Mouse (Mus musculus) liver, embryonic 11.5 days (tissue): ENCODE data around the gene Maats1. TPM values are rescaled to one million over a fixed set of nuclear protein-coding genes. Genes with fewer than 3 reads are reported as not detected.

Experiments used
- ATAC-seq: fragments of 200-750 bp; cut with Nextera tagmentation; replicated peaks from 2 replicates; pipeline ENCODE4 v1.8.0; 2017; ENCODE audit warnings: moderate number of reproducible peaks, mild to moderate bottlenecking, moderate TSS enrichment, moderate library complexity; ENCODE audit not compliant: low FRiP score
- DNase-seq: peaks from one replicate; pipeline ENCODE4 v3.0.0-alpha.2; 2017; ENCODE audit warnings: low spot score
- H3K27ac ChIP-seq: fragments of 300-500 bp; sonication (generic); 2 replicates; pipeline ENCODE4 v1.5.1; 2014; ENCODE audit warnings: mild to moderate bottlenecking, low read depth, low read length, control low read depth
- H3K27me3 ChIP-seq: fragments of 300-500 bp; sonication (generic); replicated peaks from 2 replicates; pipeline ENCODE4 v1.6.1; 2014; ENCODE audit warnings: low read length, mixed read lengths; ENCODE audit not compliant: control insufficient read depth, insufficient read depth
- H3K36me3 ChIP-seq: fragments of 300-500 bp; sonication (generic); 2 replicates; pipeline ENCODE4 v1.6.1; 2014; ENCODE audit warnings: mild to moderate bottlenecking, low read length, moderate library complexity, mixed read lengths; ENCODE audit not compliant: control insufficient read depth, insufficient read depth
- H3K4me1 ChIP-seq: fragments of 300-500 bp; sonication (generic); replicated peaks from 2 replicates; pipeline ENCODE4 v1.6.1; 2014; ENCODE audit warnings: low read length, mixed read lengths; ENCODE audit not compliant: control insufficient read depth, insufficient read depth
- H3K4me2 ChIP-seq: fragments of 300-500 bp; sonication (generic); 2 replicates; pipeline ENCODE4 v1.6.1; 2014; ENCODE audit warnings: mild to moderate bottlenecking, control low read depth, moderate library complexity
- H3K4me3 ChIP-seq: fragments of 300-500 bp; sonication (generic); 2 replicates; pipeline ENCODE4 v1.5.1; 2014; ENCODE audit warnings: low read depth, low read length, control low read depth
- H3K9ac ChIP-seq: fragments of 300-500 bp; sonication (generic); 2 replicates; pipeline ENCODE4 v1.6.1; 2014; ENCODE audit warnings: low read depth, low read length, control low read depth
- H3K9me3 ChIP-seq: fragments of 300-500 bp; sonication (generic); 2 replicates; pipeline ENCODE4 v1.6.1; 2016; ENCODE audit warnings: low read length, inconsistent platforms, mixed read lengths; ENCODE audit not compliant: control insufficient read depth
- WGBS: fragments of 180-500 bp; shearing (Covaris S2); extraction: QIAGEN DNeasy Blood & Tissue Kit; methylation state at CpG from one replicate; pipeline ENCODE4 v1.1.7; 2014; 5-methylcytosine and 5-hydroxymethylcytosine counted together
- polyA plus RNA-seq: library from polyadenylated mRNA; unstranded; fragments of >200 nt; fragmentation: Nextera tagmentation; extraction: Ambion mirVana; gene quantifications from 2 replicates; pipeline ENCODE4 v1.2.1, GENCODE M21; 2014

The Maats1 gene
- polyA plus RNA-seq, 1 experiment from 2014 or later: 0.05 TPM

DNA sequence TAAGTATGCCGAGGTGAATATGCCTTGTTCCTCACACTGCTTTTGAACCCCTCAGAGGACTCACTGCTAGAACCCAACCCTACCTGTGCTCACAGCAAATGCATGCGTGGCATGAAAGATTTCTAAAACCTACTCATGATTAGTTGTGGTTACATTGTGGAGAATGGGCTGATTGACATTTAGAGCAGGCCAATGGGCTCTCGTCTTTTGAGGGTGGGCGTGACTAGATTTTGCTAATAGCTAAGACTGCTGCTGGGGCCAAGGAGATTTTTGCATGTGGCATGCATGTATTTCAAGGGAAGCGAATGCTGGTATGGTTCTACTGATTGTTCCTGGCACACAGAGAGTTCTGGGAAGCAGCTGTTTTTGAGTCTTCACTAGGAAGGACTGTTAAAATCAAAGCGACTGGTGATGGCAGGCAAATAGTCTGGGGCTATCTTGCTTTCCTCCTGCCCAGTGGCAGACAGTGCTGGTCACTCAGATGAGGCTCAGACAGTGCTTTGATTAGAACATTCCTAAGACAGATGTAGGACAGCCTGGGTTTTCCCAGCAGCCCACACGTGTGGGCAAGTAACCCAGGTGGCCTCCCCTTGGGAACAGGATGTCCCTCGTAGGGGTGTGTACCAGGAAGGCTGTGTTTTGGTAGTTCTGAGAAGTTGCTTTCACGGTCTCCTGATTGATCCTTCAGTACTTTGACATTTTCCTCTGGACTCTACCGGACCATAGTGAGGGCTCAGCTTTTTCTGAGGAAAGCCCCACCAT lies 32.6 kb upstream of the Maats1 start:
- Histone ChIP-seq H3K4me1 (peaks cover 66% of the 10 kb centered on the region), H3K4me3 (peak overlapping the region; percentile 36), H3K4me2 (peak overlapping the region; percentile 58), H3K27me3 (no peaks in the 10 kb centered on the region), H3K27ac (peak overlapping the region; percentile 45; the same call in 1 of the 2 replicates), H3K9ac (peak overlapping the region; percentile 32), H3K9me3 (no peaks in the 10 kb centered on the region), H3K36me3 (no peaks in the 10 kb centered on the region)
- WGBS: 62% methylated on average over 10 of the region's 10 CpGs
- DNase-seq (no peak), ATAC-seq (no peak)

GRCm38 (mm10) chr16:38373941-38374340 lies 32.0 kb upstream of the Maats1 start:
- Histone ChIP-seq H3K9ac (no peak overlapping the region), H3K4me3 (peak overlapping the region; percentile 13; the same call in 1 of the 2 replicates)

GRCm38 (mm10) chr16:38373439-38373838 lies 31.5 kb upstream of the Maats1 start:
- Histone ChIP-seq H3K4me3 (no peak overlapping the region), H3K27me3 (no peaks in the 10 kb centered on the region), H3K27ac (0 out of 2 replicates have a peak overlapping the region, but pooled peaks have one; percentile 6), H3K4me2 (peak overlapping the region; percentile 58), H3K4me1 (peaks cover 68% of the 10 kb centered on the region), H3K9ac (no peak overlapping the region), H3K9me3 (no peaks in the 10 kb centered on the region), H3K36me3 (no peaks in the 10 kb centered on the region)
- WGBS: 66% methylated on average over 10 of the region's 10 CpGs
- DNase-seq (no peak), ATAC-seq (no peak)

More at GRCm38 (mm10) chr16:38373941-38374340, 32.0 kb upstream of the Maats1 start:
- Histone ChIP-seq H3K4me1 (peaks cover 69% of the 10 kb centered on the region), H3K27ac (no peak overlapping the region), H3K27me3 (no peaks in the 10 kb centered on the region), H3K9me3 (no peaks in the 10 kb centered on the region), H3K36me3 (no peaks in the 10 kb centered on the region), H3K4me2 (peak overlapping the region; percentile 58)
- WGBS: 83% methylated on average over 16 of the region's 16 CpGs
- no peak for DNase-seq
- no peak for ATAC-seq

DNA sequence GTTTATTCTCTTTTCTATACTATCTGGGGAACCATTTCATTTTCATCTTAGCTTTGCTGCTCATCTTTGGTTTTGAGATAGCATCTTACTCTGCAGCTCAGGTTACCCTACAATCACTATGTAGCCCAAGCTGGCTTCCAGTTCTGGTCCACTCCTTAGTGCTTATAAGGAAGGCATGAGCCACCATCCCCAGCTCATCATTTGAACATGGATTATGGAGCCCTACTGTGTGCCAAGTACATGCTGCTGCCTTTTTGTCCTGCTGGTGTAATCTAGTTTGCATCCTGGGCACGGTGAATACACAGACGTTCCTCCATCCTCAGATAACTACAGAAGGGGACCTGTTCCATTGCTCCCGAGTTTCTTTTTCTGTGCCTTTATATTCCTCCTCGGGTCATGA lies 30.9 kb upstream of the Maats1 start:
- Histone ChIP-seq H3K9me3 (no peaks in the 10 kb centered on the region), H3K4me2 (peak overlapping the region; percentile 58), H3K27ac (peak overlapping the region; percentile 83; the same call in 1 of the 2 replicates), H3K9ac (no peak overlapping the region; the same call in 1 of the 2 replicates), H3K4me3 (peak overlapping the region; percentile 34; the same call in 1 of the 2 replicates), H3K4me1 (peaks cover 70% of the 10 kb centered on the region), H3K27me3 (no peaks in the 10 kb centered on the region), H3K36me3 (no peaks in the 10 kb centered on the region)
- 83% methylated on average over 4 of the region's 4 CpGs for WGBS
- DNase-seq: no peak
- no peak for ATAC-seq

DNA sequence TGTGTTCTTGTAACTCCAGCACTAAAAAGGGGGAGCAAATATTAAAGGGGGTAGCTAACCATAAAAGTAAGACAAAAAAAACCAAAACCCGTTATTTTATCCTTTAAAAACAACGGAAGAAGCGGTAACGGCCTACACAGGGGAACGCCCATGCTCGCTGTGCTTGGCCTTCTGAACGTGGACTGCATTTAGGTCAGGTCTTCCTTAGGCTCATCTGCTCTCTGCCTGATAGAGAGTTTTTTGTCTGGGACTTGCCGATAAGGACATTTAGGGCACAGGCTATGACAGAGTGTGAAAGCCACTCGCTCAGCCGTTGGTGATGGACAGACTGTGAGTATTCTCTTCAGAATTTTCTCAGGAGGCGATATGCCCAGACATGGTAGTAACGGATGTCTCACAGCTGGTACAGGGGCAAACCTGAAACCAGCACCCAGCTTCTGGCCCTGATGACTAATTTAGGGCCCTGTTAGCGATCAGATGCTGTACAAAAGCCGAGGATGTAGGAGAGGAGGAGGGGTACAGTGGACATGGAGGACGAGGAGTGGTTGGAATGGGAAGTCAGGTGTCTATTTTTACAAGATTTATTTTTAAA lies 29.9 kb upstream of the Maats1 start:
- Histone ChIP-seq H3K9me3 (no peaks in the 10 kb centered on the region), H3K4me2 (peak overlapping the region; percentile 58), H3K27ac (peak overlapping the region; percentile 83), H3K9ac (peak overlapping the region; percentile 52), H3K4me3 (peak overlapping the region; percentile 34), H3K36me3 (no peaks in the 10 kb centered on the region), H3K4me1 (peaks cover 66% of the 10 kb centered on the region), H3K27me3 (no peaks in the 10 kb centered on the region)
- WGBS: 49% methylated on average over 15 of the region's 15 CpGs
- DNase-seq: no peak
- ATAC-seq: peak; percentile 96

DNA sequence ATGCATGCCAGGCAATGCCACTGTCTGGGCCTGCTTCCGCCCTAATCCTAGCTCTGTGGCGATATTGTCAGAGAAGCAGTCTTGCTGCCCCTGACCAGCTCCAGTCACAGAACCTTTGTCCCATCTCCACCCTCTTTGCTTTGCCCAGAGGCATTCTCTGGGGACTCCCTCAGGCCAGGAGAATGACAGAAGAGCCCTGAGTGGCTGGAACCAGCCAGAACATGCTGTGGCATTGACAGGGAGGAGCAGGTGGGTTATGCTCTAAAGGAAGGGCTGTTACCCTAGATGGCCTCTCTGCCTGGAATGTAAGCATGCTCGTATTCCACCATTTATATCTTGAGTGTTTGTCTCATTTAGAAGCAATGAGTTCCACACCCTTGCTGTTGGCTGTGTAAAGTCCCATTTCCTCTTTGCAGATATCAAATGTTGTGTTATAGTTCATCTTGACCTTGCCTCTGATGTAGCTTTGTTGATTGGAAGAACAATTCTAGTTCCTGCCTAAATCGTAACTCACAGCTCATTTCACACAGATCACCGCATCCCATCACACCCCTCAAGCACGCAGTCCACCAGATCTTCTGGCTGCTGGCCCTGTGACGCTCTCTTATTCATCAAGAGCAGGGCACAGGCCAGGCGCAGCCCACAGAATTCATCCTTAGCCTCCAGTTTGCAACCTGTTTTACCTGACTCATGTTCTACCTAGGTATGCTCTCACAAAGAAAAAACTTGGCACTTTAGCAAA lies 28.9 kb upstream of the Maats1 start:
- Histone ChIP-seq H3K4me2 (peak overlapping the region; percentile 30; the same call in 1 of the 2 replicates), H3K9me3 (no peaks in the 10 kb centered on the region), H3K27me3 (no peaks in the 10 kb centered on the region), H3K4me3 (no peak overlapping the region), H3K36me3 (no peaks in the 10 kb centered on the region), H3K9ac (peak overlapping the region; percentile 48), H3K27ac (peak overlapping the region; percentile 83), H3K4me1 (peaks cover 57% of the 10 kb centered on the region)
- WGBS: 84% methylated on average over 8 of the region's 8 CpGs
- DNase-seq (no peak), ATAC-seq (no peak)

GRCm38 (mm10) chr16:38369992-38370484 lies 28.1 kb upstream of the Maats1 start:
- DNase-seq (no peak), ATAC-seq (no peak)
- 0 out of 2 replicates have a peak overlapping the region, but pooled peaks have one; percentile 48 for H3K9ac ChIP-seq
- no peak overlapping the region for H3K4me3 ChIP-seq
- no peak overlapping the region for H3K4me2 ChIP-seq
- H3K9me3 ChIP-seq: no peaks in the 10 kb centered on the region
- peak overlapping the region; percentile 83; the same call in 1 of the 2 replicates for H3K27ac ChIP-seq
- no peaks in the 10 kb centered on the region for H3K36me3 ChIP-seq
- 71% methylated on average over 4 of the region's 4 CpGs for WGBS
- no peaks in the 10 kb centered on the region for H3K27me3 ChIP-seq
- H3K4me1 ChIP-seq: peaks cover 50% of the 10 kb centered on the region

DNA sequence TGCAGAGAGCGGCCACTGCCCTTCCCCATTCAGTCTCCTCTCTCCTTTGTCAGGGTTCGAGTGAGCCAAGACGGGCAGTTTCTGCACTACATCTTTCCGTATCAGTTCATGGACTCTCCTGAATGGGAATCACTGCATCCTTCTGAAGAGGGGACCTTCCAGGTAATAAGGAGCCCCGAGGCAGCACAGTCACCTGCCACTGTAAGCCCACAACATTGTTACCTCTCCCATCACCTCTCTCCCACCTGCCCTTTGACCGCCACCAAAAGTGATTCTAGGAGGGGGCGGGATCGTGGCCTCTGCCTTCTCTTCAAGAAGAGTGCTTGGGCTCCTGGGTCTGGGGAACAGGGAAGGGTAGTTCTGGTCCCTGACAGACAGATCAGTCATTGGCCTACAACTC lies 27.5 kb upstream of the Maats1 start:
- H3K4me2 ChIP-seq: no peak overlapping the region
- no peak overlapping the region for H3K9ac ChIP-seq
- no peaks in the 10 kb centered on the region for H3K27me3 ChIP-seq
- no peak overlapping the region for H3K4me3 ChIP-seq
- peaks cover 44% of the 10 kb centered on the region for H3K4me1 ChIP-seq
- H3K9me3 ChIP-seq: no peaks in the 10 kb centered on the region
- WGBS: 87% methylated on average over 8 of the region's 8 CpGs
- no peaks in the 10 kb centered on the region for H3K36me3 ChIP-seq
- no peak for DNase-seq
- no peak for ATAC-seq
- no peak overlapping the region for H3K27ac ChIP-seq
